Mouse (Mus musculus) hindlimb bud, embryonic 11.5 days (tissue): ENCODE data around the gene 6430531B16Rik.

Source experiments
- DNase-seq: peaks from one replicate; pipeline ENCODE4 v3.0.0-alpha.2; 2012; ENCODE audit warnings: low read depth, low spot score; ENCODE audit errors: extremely low spot score

Gene 6430531B16Rik

DNA sequence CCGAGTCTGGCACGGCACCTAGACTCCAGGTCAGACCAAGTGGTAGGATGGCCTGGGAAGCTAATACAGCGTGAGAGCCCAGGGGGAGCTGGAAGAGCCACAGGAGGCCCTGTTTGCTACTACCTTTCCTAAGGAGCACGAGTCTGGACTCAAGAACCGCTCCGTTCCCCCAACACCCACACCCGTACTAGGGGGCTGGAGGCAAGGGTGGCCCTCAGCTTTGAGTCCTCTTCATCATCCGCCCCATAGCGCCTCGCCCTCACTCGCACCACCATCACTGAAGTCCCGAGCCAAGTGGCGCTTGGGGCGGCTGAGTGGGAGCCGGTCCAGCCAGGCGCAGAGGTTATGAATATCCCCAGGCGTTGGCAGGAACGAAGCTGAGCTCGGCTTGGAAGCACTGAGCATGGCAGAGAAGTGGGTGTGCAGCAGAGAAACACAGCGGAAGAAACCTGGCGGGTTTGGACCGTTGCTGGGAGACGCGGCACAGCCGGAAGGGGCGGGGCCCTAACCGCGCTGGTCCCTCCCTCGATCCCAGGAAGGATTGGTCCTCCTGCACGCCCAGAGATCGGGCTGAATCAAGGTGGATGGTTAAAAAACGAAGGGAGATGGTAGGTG, at the start of gene 6430531B16Rik:
6430531B16Rik (minus strand) TSS at position 478 of the 615 bp plus-strand sequence.
- DNase-seq: peak; percentile 41

DNA sequence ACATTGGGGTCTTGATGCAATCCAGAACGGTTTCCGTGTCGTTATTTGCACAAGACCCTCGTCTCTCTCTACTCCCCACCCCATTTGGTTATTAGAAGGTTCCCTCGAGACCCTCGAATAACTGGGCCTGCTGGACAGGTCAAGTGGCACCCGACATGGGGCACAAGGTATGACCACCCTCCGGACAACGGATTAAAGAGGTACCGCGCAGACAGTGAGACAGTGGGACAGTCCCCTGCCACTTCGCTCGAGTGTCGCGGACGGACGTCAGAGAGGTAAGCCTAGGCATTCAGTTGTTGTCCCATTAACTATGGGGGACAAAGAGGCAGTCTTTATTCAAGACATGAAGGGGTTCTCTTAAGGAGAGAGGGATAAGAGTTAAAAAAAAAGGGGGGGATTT, 32.8 kb upstream of the 6430531B16Rik start:
- DNase-seq: no peak

DNA sequence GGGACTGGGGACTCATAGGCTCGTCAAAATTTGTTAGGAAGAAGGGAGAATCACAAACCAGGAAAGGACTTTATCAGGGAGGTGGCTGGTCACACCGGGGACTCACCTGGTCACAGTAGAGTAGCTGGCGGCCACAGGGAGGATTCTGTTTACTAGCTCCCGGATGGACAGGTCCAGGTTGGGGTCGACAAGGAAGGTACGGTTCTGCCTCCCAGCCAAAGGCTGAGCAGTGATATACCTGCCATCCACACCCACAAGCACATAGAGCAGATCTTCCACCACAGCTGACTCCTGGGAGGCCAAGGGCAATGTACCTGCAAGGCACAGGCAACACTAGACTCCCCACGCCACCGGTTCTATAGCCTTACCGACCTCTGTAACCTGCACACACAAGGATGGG, 29.2 kb upstream of the 6430531B16Rik start:
- DNase-seq: no peak

DNA sequence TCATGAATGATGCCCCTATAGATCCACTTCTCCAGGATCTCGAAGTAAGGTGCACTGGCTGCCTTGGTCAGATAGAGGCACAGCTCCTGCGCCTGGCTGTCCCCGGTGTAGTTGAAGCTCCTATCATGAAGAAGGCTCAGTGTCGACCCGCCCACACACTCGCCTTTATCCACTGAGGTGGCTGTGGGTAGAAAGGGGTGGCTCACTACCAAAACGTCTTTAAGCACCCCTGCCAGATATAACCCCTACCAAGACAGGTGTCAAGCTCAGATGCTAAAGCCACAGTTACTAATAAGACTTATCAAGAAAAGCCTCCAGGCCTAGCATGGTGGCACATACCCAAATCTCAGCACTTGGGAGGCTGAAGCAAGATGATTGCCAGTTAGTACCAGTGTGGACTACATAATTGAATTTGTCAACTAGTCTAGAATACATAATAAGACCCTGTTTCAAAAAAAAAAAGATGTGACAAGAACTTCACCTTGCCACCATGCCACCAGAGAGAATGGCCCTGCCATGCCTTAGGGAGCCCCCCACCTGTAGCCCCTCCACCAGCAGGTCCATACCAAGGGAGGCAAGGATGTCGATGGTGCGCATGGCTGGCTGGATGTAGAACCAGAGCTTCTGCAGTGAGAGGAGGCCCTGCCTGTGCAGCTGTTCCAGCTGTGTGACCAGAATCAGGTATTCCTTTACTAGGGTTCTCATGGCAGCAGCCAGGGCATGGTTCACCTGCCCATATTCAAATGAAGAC, 28.5 kb upstream of the 6430531B16Rik start:
- DNase-seq: no peak

DNA sequence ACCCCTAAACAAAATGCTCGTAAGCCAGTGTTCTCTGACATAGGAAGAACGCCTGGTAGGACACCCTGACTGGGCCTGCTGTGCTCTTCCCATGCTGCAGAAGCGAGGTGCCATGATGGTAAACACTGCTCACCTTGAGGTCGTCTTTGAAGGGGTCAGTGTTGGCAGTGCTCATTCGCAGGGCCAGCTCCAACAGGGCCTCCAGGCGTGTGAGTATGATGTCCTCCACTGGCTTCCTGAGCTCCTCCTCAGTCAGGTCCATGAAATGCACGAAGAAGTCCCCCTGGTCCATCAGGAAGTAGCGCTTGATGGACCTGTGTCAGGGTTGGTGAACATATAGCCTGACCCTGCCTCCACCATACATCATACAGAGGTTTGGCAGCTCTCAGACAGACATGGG, 26.1 kb upstream of the 6430531B16Rik start:
- no peak for DNase-seq

DNA sequence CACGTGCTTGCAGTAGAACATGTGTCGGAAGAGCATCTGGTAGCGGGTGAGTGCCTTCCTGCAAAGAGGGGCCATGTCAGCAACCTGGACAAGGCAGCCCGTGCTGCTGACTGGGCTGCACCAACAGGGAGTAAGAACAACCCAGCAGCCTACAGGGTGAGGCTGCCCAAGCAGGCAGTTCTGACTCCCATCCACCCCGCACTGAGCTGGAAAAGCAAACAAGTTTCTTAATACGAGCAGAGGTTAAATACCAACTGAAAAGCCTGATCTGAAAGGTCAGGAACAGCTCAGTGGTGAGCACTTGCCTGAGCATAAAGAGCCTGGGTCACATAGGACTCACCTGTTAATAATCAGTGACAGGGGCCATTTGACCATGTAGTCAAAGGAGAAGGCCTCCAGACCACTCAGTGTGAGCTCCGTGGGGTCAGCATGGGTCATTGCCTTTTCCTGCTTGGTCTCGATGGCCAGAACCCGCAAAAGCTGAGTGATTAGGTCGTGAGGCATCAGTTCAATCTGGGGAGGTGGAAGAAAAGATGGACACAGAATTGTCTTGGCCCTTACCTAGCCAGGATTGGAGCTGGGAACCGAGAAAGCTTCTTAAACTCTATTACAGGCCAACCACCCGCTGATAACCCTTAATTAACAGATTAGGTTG, 22.7 kb upstream of the 6430531B16Rik start:
- DNase-seq: no peak

DNA sequence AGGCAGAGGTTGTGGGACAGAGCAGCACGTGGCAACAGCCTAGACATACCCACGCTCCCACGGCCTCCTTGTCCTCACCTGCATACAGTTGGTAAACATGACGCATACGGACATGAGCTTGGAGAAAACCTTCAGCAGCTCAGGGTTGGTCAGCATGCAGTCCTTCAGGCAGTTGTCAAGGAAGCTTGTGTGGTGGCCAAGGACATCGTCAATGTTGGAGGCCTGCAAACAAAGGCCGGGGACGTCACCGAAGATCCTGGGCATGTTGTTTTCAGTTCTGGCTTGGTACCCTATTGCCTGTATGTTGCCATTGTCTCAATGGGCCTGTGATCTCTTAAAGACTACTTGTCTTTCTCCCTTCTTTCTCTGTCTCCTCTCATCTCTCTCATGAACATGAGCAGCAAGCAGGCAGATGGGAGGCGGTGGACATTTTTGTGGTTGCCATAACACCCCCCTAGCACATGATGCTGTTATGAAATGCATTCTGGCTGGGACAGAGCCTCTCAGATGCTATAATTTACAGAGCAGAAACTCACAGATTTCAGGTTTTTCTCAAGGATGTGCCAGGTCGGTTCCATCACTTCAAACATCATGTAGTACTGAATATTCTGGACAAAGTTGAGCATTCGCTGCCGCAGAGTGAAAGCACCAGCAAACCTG, 20.3 kb upstream of the 6430531B16Rik start:
- DNase-seq: no peak

DNA sequence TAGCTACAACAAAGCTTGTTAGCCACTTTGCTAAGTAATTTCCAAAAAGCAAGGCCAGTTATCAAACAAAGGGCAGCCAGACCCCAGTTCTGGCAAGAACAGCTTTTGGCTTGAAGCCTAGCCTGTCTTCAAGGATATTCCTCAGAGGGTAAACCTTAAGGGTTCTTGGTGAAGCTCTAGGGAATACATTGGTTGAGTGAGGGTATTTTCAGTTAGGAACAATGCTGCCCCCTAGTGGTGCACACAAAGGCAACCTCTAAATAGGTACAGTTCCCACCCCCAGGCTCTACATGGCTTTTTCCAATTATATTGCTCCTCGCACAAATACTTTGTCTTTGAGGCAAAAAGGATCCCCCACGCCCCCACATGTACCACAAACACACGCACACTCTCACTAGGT, 16.1 kb upstream of the 6430531B16Rik start:
- peak; percentile 54 for DNase-seq

DNA sequence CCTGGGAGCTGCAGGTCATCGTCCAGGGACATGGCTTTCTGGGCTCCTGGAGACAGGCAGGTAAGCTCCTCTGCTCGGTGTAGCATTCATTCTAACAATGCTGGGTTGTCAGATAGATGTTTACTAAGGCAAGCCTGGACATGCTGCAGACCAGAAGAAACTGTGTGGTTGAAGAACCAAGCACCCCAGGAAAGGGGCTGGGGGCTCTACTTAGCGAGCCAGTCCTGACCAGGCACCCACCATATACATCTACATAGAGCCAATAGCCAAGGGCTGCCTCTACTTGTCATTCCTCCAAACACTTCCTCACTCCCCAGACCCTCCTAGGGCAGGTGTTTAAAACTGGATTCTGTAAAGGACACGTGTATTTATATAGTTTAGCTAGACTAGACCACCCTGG, 15.6 kb upstream of the 6430531B16Rik start:
- no peak for DNase-seq

DNA sequence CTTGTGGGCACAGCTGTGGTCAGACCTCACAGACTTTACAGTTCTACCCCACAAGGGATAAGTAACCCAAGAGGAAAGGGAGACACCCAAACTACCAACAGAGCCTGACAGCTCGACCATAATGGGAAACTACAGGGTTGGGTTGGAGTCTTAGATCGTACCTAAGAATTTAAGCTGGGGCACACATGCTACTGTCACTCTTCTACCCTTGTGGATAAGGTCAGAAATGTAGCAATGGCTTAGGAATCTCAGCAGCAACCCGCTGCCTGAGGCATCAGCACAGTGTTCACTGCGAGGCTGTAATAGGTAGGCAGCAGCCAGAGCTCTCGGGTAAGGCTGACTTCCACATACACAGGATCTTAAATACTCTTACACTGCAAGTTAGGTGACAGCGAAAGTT, 15.0 kb upstream of the 6430531B16Rik start:
- DNase-seq: no peak

DNA sequence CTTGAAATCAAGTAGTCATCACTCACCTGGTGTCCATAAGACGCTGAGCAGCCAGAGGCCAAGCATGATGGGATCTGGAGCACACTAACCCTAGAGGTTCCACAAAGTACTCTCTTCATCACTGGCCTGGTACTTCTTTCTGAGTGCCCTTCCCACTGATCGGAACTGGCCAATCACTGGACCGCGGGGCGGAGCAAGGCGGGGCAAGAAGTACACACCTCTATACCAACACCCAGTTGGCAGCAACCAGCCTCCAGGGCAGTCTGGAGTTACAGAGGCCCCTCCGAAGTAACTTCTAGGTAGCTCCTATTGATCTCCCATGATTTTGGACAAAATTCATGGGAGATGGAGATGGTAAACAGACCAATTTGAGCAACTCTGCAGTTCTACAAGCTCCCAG, 13.9 kb upstream of the 6430531B16Rik start, which contains the start of gene Adam8:
Adam8 (minus strand) TSS at position 157 of the 400 bp plus-strand sequence.
- no peak for DNase-seq

DNA sequence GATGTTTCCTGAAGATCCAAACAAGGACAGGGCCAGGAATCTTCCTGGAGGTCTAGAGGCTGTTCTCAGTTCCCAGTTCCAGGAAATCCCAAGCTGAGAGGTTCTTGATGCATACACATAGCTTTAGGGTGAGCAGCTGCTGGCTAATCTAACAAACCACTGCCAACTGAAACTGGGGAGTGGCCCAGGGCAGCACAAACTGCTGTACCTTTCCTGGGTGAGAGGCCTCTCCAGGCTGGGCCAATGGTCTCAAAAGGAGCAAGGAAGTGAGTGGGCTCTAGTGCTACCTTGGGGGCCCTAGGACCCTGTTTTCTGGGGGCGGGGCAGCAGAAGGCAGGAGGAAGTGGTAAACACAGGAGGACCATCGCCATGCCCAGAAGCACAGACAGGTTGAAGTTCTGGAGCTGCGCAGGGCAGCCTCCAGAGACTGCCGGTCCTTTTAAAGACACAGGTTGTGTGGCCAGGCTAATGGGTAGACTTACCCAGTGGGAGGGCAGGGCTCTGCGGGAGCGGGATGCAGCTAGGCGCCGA, 12.4 kb upstream of the 6430531B16Rik start:
- DNase-seq: no peak

DNA sequence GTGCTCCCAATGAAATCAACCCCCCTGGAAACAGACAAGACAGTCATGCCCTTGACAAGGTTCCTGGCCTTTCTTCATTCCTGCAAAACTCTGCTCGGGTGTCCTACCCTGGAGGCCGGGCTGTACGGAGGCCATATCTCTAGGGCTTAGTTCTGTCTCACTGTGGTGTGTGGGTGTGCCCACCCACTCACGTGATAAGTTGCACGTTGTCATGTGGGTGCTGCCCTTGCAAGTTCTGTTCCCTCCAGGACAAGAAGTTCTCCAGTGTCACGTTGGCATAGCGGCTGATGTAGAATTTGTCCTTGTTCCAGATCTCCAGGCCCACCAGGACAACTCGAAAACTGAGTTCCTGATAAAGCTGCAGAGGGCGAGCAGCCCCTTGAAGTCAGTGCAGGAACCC, 9.7 kb upstream of the 6430531B16Rik start:
- DNase-seq: no peak

DNA sequence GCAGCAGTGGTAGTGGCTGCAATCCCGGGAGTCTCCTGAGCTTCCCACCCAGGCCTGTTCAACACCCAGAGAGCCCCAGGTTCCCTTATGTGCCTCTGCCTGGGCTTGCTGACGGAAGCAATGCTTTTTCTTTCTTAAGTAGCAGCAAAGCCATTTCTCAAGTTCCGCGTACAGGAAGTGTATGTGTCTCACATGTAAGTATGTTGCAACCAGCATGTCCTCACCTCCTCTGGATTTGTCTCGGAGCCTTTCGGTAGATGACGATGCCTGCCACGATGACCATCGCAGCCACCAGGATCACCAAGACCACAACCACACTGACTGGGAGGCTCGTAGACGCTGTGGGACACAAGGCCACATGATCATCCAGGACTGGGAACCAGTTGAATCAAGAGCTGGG, 6.0 kb upstream of the 6430531B16Rik start:
- DNase-seq: no peak

DNA sequence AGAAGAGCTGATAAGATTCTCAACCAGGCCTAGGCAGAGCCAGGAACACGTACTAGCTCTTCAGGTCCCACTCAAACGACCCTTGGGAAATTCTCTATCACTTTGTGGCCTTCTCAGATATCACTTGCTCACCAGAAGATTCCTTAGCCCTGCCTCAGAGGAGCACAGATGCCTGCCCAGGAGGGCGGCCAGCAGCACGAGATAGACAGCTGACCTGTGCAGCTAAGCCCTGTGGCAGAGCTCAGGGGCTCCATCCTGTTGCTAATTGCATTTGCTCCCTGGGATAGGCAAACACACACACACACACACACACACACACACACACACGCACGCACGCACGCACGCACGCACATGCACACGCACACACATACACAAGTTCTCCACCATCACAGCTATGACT, 3.5 kb upstream of the 6430531B16Rik start:
- no peak for DNase-seq

DNA sequence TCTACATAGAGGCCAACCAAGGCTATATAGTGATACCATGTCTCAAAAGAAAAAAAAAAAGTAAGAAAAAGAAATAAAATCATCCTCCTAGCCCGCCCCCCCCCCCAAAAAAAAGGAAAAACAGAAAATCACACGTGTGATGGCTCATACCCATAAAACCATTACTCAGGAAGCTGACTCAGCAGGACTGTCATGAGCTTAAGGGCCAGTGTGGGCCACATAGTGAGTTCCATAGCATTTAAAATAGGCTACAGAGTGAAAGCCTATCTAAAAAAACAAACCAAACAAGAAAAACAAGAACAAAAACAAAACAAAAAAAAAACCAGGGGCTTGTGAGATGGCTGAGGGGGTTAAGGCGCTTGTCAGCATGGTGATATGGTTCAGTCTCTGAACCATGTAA, 2.2 kb upstream of the 6430531B16Rik start:
- DNase-seq: no peak

DNA sequence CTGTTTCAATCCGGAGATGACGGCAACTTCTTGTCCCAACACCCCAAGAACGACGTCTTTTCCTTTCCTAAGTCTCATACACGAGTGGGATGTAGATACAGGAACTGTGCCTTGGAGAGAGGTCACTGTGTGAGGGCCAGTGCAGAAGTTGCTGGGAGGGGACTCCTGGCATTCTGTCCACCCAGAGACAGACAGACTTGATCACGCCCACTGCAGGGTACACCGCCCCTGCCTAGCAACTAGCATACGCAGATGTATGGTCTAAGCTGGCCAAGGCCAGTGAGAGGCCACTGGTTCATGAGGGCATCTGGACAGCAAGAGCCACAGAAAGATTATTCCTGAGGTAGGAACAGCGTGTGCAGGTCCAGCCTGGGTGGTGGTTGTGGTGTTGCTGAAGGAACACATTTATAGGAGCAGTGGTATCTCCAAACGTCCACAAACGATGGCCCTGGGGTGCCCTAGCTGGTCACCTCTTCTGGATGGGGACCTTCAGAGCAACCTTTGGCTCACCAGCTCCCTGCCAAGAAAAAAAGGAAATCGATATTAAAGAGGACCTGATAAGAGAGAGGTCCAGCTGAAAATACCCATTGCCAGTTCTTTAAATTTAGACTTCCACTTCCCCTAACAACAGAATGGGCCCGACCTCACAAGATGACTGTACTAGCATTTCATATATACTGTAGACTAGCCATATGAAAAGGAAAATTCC, 610 bp upstream of the 6430531B16Rik start:
- DNase-seq: no peak

DNA sequence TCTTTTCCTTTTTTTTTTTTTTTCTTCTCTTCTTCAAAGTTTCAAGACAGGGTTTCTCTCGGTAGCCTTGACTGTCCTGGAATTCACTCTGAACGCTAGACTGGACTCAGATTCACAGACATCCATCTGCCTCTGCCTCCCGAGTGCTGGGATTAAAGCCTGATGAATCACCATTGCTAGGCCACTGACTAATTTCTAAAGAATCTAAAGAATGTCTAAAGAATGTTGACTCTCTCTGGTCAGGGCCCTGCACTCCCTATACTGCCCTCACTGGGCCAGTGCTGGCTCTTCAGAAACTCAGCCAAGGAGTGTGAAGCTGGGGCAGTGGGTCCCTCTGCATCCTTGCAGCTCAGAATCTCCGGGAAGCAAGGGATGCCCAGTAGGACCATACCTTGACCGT, 3.1 kb downstream of the 6430531B16Rik start:
- no peak for DNase-seq

DNA sequence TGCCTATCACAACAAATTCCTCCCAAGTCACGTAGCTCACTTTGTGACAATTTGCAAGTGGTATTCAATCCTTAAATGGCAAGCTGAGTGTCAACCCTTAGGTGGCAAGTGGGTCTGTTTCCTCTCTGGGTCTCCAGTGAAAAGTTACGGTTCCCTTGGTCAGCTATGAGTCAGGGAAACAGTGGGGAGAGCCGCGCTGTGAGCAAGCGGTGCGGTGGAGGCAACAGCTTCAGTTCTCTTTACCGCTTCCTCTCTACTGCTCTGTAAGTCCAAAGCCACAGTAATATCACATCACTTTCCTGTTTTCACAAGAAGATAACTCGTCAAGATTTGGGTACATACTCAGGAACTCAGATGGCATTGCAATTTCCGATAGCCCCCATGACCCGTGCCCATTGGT, 4.2 kb downstream of the 6430531B16Rik start:
- no peak for DNase-seq

DNA sequence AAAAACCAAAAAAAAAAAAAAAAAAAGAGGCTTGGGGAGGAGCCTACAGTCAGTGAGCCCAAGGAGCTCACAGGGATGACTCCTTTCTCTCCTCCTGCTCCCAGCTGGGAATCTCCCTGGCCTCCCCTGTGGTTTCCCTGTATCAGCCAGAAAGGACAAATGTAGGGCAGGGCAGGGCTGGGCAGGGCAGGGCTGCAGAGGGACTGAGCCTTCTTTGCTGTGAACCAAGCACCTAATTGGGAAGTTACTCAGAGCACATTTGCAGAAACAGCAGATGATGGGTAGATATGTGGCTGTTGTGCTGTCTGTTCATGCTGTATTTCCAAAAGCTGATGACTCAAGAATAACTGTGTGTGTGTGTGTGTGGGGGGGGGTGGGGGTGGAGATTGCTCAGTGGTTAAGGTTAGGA, 5.6 kb downstream of the 6430531B16Rik start:
- no peak for DNase-seq

DNA sequence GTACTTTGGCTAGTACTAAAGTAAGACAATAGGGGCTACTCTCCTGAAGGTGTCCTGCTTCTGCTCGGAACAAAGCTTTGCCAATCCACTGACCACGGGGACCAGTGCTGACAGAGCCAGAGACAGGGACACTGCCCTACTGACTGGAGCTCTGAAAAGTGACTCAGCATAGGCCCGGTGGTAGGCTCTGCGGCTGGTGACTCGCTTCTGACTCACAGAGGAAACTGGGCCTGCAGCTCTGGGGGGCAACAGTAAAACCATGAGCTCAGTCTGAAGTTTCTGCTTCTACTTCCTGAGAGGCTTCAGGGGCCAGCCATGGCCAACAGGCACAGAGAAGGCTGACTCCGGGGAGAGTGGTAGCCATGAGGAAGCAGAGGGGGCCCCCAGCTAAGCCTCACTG, 7.1 kb downstream of the 6430531B16Rik start:
- DNase-seq: no peak
